Mouse (Mus musculus) megakaryocyte, embryonic 14.5 days (primary cell): Measurements from ENCODE around the gene Ralb. TPM values are rescaled to one million over a fixed set of nuclear protein-coding genes. Genes with fewer than 3 reads are reported as not detected.

Experiments
- H3K27me3 ChIP-seq: replicated peaks from 2 replicates; pipeline ENCODE3; 2012; ENCODE audit warnings: inconsistent platforms
- H3K36me3 ChIP-seq: replicated peaks from 2 replicates; pipeline ENCODE3; 2012; ENCODE audit warnings: low read length, inconsistent platforms, mixed read lengths
- H3K4me1 ChIP-seq: 2 replicates; pipeline ENCODE4 v1.6.1; 2012; ENCODE audit warnings: inconsistent platforms
- H3K4me3 ChIP-seq: replicated peaks from 2 replicates; pipeline ENCODE3; 2012; ENCODE audit warnings: moderate library complexity, mild to moderate bottlenecking, inconsistent platforms
- H3K9me3 ChIP-seq: 2 replicates; pipeline ENCODE4 v1.6.1; 2012; ENCODE audit warnings: inconsistent platforms
- FLI1 ChIP-seq: IDR thresholded peaks from 2 replicates; pipeline ENCODE4 v1.6.1; 2012; ENCODE audit warnings: low read length, inconsistent platforms, mixed read lengths
- GATA1 ChIP-seq: IDR thresholded peaks from 3 replicates; pipeline ENCODE4 v1.6.1; 2012; ENCODE audit warnings: mixed read lengths, low read length, inconsistent platforms, borderline replicate concordance
- polyA plus RNA-seq: library from polyadenylated mRNA; stranded (reverse); fragments of >175 nt; gene quantifications from 2 replicates; pipeline ENCODE4 v1.2.3, GENCODE M21; 2012; ENCODE audit warnings: low replicate concordance; ENCODE audit not compliant: insufficient read depth

Gene Ralb
- polyA plus RNA-seq, 1 experiment = 45.9 TPM

- TF ChIP-seq FLI1 = no peak
- Histone ChIP-seq H3K27me3 (no peaks in the 10 kb centered on the region), H3K4me1 (peaks cover 88% of the 10 kb centered on the region), H3K9me3 (no peaks in the 10 kb centered on the region), H3K36me3 (peaks cover 81% of the 10 kb centered on the region), H3K4me3 (no peak overlapping the region)
Measured at GRCm38 (mm10) chr1:119495396-119495775, 9.2 kb downstream of the Ralb start.

DNA sequence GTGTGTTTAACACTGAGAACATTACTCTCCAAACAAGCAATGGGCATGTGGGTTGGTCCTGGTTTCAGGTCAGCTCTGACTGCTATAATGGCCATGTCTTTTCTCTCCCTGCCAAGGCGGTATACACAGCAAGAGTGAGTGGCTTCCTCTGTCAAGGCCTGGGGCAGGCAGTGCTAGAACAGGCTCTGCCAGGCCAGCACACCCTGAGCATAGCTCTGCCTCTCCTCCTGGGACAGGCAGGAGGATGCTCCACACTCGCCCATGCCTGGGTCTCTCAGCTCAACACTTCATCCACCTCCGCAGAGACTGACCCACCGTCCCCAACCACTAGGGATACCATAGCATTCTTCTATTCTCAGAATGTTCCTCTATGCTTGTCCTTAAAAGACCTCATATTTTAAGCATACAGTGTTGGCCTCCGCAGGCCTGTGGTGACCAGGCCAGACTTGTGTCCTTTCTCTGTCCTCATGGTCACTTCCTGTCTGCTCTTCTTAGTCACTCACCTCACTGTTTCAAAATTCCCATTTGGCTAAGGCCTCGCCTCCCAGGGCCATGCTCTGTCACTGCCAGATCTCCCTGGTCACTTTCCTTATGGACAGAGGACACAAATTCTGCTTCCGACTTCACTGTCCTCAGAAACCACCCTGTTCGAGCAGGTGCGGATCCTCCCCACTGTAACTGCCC is 9.7 kb downstream of the Ralb start:
- Histone ChIP-seq H3K27me3 (no peaks in the 10 kb centered on the region), H3K36me3 (peaks cover 79% of the 10 kb centered on the region), H3K4me1 (peaks cover 88% of the 10 kb centered on the region), H3K9me3 (no peaks in the 10 kb centered on the region), H3K4me3 (peak overlapping the region; percentile 55)
- no peak for TF ChIP-seq GATA1
- no peak for TF ChIP-seq FLI1

GRCm38 (mm10) chr1:119494024-119494711 is 10.4 kb downstream of the Ralb start:
- Histone ChIP-seq H3K36me3 (peaks cover 79% of the 10 kb centered on the region), H3K4me1 (peaks cover 88% of the 10 kb centered on the region), H3K4me3 (no peak overlapping the region), H3K27me3 (no peaks in the 10 kb centered on the region), H3K9me3 (no peaks in the 10 kb centered on the region)
- no peak for TF ChIP-seq FLI1
- TF ChIP-seq GATA1 = no peak

DNA sequence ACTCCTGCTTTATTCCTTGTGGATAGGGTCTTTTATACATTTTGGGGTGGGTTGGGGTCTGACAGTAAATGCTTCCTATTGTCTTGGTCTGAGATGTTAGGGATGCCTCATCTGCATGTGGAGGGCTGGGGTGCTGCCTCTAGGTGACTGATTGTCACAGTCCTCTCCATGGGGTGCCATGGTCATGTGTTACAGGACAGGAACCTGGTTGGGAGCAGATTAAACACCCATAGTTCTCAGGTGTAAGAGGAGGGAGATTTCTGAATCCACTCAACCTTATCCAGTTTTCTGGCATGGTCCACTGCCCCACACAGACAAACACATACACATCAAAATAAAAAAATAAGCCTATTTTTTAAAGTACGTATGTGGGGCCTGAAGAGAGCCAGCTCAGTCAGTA is 12.1 kb downstream of the Ralb start:
- H3K36me3 ChIP-seq = peaks cover 67% of the 10 kb centered on the region
- peak overlapping the region; percentile 67 for H3K4me3 ChIP-seq
- H3K4me1 ChIP-seq = peaks cover 86% of the 10 kb centered on the region
- H3K9me3 ChIP-seq = no peaks in the 10 kb centered on the region
- TF ChIP-seq GATA1 (no peak), FLI1 (no peak)
- H3K27me3 ChIP-seq = no peaks in the 10 kb centered on the region

DNA sequence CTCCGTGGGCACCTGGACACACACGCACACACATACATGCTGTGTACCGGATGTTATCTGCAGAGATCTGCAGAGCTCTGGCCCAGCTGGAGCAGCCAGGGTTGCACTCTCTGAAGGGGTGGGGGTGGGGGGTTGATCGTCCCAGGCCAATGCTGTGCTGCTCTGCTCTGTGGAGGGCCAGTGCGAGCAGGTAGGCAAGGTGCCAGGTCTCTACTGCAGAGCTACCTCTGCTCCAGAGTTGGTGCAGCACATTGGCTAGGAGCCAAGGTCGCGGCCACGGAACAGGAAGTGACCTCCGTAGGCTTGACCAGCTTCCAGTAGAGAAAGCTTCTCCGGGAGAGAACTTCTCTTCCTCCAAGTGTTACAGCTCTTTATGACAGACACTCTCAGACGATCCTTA is 12.5 kb downstream of the Ralb start:
- H3K4me3 ChIP-seq = peak overlapping the region; percentile 87

DNA sequence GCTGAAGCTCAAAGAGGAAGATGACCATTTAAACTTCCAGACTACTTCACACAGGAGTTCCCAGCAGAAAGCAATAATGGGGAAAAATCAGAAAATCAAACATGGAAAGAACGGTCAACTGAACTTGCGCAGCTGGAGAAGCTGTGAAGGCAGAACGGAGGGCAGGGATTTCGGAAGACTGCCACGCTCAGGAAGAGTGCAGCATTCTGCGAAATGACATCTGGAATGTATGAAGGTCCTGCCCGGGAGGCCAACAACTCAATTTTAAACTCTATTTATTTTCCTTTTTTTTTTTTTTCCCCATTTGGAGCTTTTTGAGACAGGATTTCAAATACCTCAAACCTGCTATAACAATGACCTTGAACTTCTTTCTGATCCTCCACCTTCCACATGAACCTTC is 13.8 kb downstream of the Ralb start:
- H3K4me3 ChIP-seq = no peak overlapping the region
- H3K9me3 ChIP-seq = no peaks in the 10 kb centered on the region
- peaks cover 68% of the 10 kb centered on the region for H3K36me3 ChIP-seq
- TF ChIP-seq GATA1 (no peak), FLI1 (no peak)
- no peaks in the 10 kb centered on the region for H3K27me3 ChIP-seq
- H3K4me1 ChIP-seq = peaks cover 88% of the 10 kb centered on the region

More for the DNA sequence above, 12.5 kb downstream of the Ralb start:
- peaks cover 86% of the 10 kb centered on the region for H3K4me1 ChIP-seq
- H3K27me3 ChIP-seq = no peaks in the 10 kb centered on the region
- peaks cover 67% of the 10 kb centered on the region for H3K36me3 ChIP-seq
- H3K9me3 ChIP-seq = no peaks in the 10 kb centered on the region
- TF ChIP-seq GATA1 (no peak), FLI1 (no peak)

DNA sequence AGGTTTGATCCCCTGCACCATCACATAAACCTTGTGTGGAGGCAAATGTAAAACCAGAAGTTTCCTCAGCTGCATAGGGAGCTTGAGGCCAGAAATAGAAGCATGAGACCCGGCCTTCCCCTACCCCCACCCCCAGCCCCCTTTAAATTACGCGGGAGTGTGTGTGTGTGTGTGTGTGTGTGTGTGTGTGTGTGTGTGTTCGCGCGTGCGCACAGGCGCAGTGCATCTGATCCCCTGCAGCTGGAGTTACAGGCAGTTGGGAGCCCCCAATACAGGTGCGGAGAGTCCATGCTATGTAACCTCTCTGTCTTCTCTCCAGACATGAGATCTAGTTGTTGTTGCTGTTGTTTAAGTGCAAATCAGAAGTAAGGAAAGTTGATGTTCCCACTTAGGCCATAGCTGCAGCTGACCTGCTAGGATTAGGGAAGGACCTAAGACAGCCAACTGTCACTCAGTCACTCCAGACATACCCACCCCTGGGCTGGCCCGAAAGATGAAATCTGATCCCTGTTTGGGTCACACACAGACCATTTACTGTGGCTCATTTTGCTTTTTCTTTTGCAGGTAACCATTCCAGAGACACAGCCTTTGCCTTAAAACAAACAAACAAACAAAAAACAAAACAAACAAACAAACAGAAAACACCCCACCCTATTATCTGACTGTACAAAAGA is 16.5 kb downstream of the Ralb start:
- no peak for TF ChIP-seq FLI1
- no peak for TF ChIP-seq GATA1
- Histone ChIP-seq H3K4me3 (peak overlapping the region; percentile 38), H3K4me1 (peaks cover 74% of the 10 kb centered on the region), H3K9me3 (no peaks in the 10 kb centered on the region), H3K36me3 (peaks cover 62% of the 10 kb centered on the region), H3K27me3 (no peaks in the 10 kb centered on the region)

GRCm38 (mm10) chr1:119485825-119486224 is 18.8 kb downstream of the Ralb start:
- H3K4me1 ChIP-seq = peaks cover 56% of the 10 kb centered on the region
- H3K36me3 ChIP-seq = peaks cover 73% of the 10 kb centered on the region
- no peaks in the 10 kb centered on the region for H3K27me3 ChIP-seq
- H3K9me3 ChIP-seq = peaks cover 13% of the 10 kb centered on the region
- TF ChIP-seq FLI1 (no peak), GATA1 (no peak)
- no peak overlapping the region for H3K4me3 ChIP-seq

GRCm38 (mm10) chr1:119484457-119484856 is 20.1 kb downstream of the Ralb start:
- peaks cover 13% of the 10 kb centered on the region for H3K9me3 ChIP-seq
- H3K4me1 ChIP-seq = peaks cover 55% of the 10 kb centered on the region
- no peaks in the 10 kb centered on the region for H3K27me3 ChIP-seq
- no peak for TF ChIP-seq FLI1
- no peak for TF ChIP-seq GATA1
- no peak overlapping the region for H3K4me3 ChIP-seq
- H3K36me3 ChIP-seq = peaks cover 76% of the 10 kb centered on the region

- Histone ChIP-seq H3K4me3 (no peak overlapping the region), H3K4me1 (peaks cover 55% of the 10 kb centered on the region), H3K27me3 (no peaks in the 10 kb centered on the region), H3K9me3 (peaks cover 13% of the 10 kb centered on the region), H3K36me3 (peaks cover 87% of the 10 kb centered on the region)
- TF ChIP-seq GATA1 (no peak), FLI1 (no peak)
Measured at GRCm38 (mm10) chr1:119482891-119483290, 21.7 kb downstream of the Ralb start.
